Mouse (Mus musculus) liver, postnatal 0 days (tissue): ENCODE measurements around the gene Pola2.

ENCODE experiments used
- CTCF ChIP-seq: sonication (generic); IDR thresholded peaks from 2 replicates; pipeline ENCODE4 v1.5.1; 2016; ENCODE audit warnings: antibody characterized with exemption, low read depth
- EP300 ChIP-seq: IDR thresholded peaks from 2 replicates; pipeline ENCODE4 v1.6.1; 2016; ENCODE audit warnings: antibody characterized with exemption, low read depth, mild to moderate bottlenecking

- TF ChIP-seq CTCF: peak; percentile 98
- no peak for TF ChIP-seq EP300
Observed at GRCm38 (mm10) chr19:5965280-5965679, 1.3 kb upstream of the Pola2 start.
